Mouse (Mus musculus) heart, embryonic 13.5 days (tissue): Measurements from ENCODE around the gene Mmgt1. TPM values are rescaled to one million over a fixed set of nuclear protein-coding genes. Genes with fewer than 3 reads are reported as not detected.

ENCODE experiments used
- ATAC-seq: fragments of 200-750 bp; cut with Nextera tagmentation; 2 replicates; pipeline ENCODE4 v1.8.0; 2017; ENCODE audit warnings: moderate TSS enrichment; ENCODE audit not compliant: insufficient number of reproducible peaks, low FRiP score, low TSS enrichment; ENCODE audit errors: extremely low read depth
- H3K27ac ChIP-seq: fragments of 300-500 bp; sonication (generic); replicated peaks from 2 replicates; pipeline ENCODE4 v1.5.1; 2015; ENCODE audit warnings: moderate library complexity, mild to moderate bottlenecking, inconsistent platforms
- H3K27me3 ChIP-seq: fragments of 300-500 bp; sonication (generic); replicated peaks from 2 replicates; pipeline ENCODE4 v1.6.1; 2015; ENCODE audit warnings: mild to moderate bottlenecking, inconsistent platforms
- H3K36me3 ChIP-seq: fragments of 300-500 bp; sonication (generic); 2 replicates; pipeline ENCODE4 v1.6.1; 2015; ENCODE audit warnings: mild to moderate bottlenecking, inconsistent platforms
- H3K4me1 ChIP-seq: fragments of 300-500 bp; sonication (generic); 2 replicates; pipeline ENCODE4 v1.6.1; 2015; ENCODE audit warnings: inconsistent platforms
- H3K4me2 ChIP-seq: fragments of 300-500 bp; sonication (generic); 2 replicates; pipeline ENCODE4 v1.6.1; 2015; ENCODE audit warnings: inconsistent platforms, mild to moderate bottlenecking, moderate library complexity
- H3K4me3 ChIP-seq: fragments of 300-500 bp; sonication (generic); 2 replicates; pipeline ENCODE4 v1.5.1; 2015; ENCODE audit warnings: moderate library complexity, mild to moderate bottlenecking, inconsistent platforms
- H3K9ac ChIP-seq: fragments of 300-500 bp; sonication (generic); 2 replicates; pipeline ENCODE4 v1.6.1; 2015; ENCODE audit warnings: inconsistent platforms, mild to moderate bottlenecking, moderate library complexity
- H3K9me3 ChIP-seq: fragments of 300-500 bp; sonication (generic); 2 replicates; pipeline ENCODE4 v1.6.1; 2016; ENCODE audit warnings: inconsistent platforms
- WGBS: fragments of 180-500 bp; shearing (Covaris S2); methylation state at CpG from one replicate; pipeline ENCODE4 v1.1.7; 2015; ENCODE audit warnings: mixed read lengths; 5-methylcytosine and 5-hydroxymethylcytosine counted together
- microRNA-seq: library from miRNA; unstranded; fragments of <30 nt; microRNA quantifications from one replicate; pipeline ENCODE4, GENCODE M21; 2016
- polyA plus RNA-seq: library from polyadenylated mRNA; unstranded; fragments of >200 nt; fragmentation: Nextera tagmentation; extraction: Ambion mirVana; gene quantifications from 2 replicates; pipeline ENCODE4 v1.2.1, GENCODE M21; 2015

Gene Mmgt1
- polyA plus RNA-seq, 1 experiment from 2014 or later: 20.9 TPM

- H3K36me3 ChIP-seq: no peaks in the 10 kb centered on the region
- H3K4me2 ChIP-seq: no peak overlapping the region
- ATAC-seq: no peak
- no peaks in the 10 kb centered on the region for H3K27me3 ChIP-seq
- no peaks in the 10 kb centered on the region for H3K4me1 ChIP-seq
- WGBS: 16% methylated on average over 6 of the region's 6 CpGs
- no peak overlapping the region for H3K27ac ChIP-seq
- no peaks in the 10 kb centered on the region for H3K9me3 ChIP-seq
- no peak overlapping the region for H3K4me3 ChIP-seq
- H3K9ac ChIP-seq: no peak overlapping the region
Observed at GRCm38 (mm10) chrX:56572465-56572864, 25.4 kb downstream of the Mmgt1 start.

- no peak overlapping the region for H3K27ac ChIP-seq
- no peak overlapping the region for H3K4me3 ChIP-seq
- no peaks in the 10 kb centered on the region for H3K36me3 ChIP-seq
- H3K9me3 ChIP-seq: no peaks in the 10 kb centered on the region
- H3K27me3 ChIP-seq: no peaks in the 10 kb centered on the region
- H3K4me1 ChIP-seq: no peaks in the 10 kb centered on the region
- no peak overlapping the region for H3K9ac ChIP-seq
- H3K4me2 ChIP-seq: no peak overlapping the region
- 74% methylated on average over 3 of the region's 3 CpGs for WGBS
- ATAC-seq: no peak
Observed at GRCm38 (mm10) chrX:56553584-56553983, 44.3 kb downstream of the Mmgt1 start.

- Histone ChIP-seq H3K4me1 (no peaks in the 10 kb centered on the region), H3K4me3 (no peak within 1 kb of the TSS), H3K4me2 (no peak within 1 kb of the TSS), H3K27ac (no peak within 1 kb of the TSS), H3K27me3 (no peaks in the 10 kb centered on the region), H3K9me3 (no peaks in the 10 kb centered on the region), H3K36me3 (no peaks in the 10 kb centered on the region), H3K9ac (no peak within 1 kb of the TSS)
- WGBS: 82% methylated on average over 7 of the region's 7 CpGs
- ATAC-seq: no peak
Observed at GRCm38 (mm10) chrX:56549506-56549905, 48.4 kb downstream of the Mmgt1 start, which contains the start of gene Gm648. Gm648 (minus strand) TSS chrX:56549606.

GRCm38 (mm10) chrX:56537162-56537561 lies 60.7 kb downstream of the Mmgt1 start:
- Histone ChIP-seq H3K9ac (no peak overlapping the region), H3K4me3 (no peak overlapping the region), H3K4me1 (no peaks in the 10 kb centered on the region), H3K27me3 (no peaks in the 10 kb centered on the region), H3K9me3 (no peaks in the 10 kb centered on the region), H3K27ac (no peak overlapping the region), H3K36me3 (no peaks in the 10 kb centered on the region), H3K4me2 (no peak overlapping the region)
- no peak for ATAC-seq
- 53% methylated on average over 4 of the region's 4 CpGs for WGBS

Small RNA genes lying within 50 kb of the gene (microRNA-seq; reads per million reads assigned to microRNA genes)
- gene Mir5116: not detected

Other genes starting within 250 kb of the Mmgt1 start
- 2.8 and 3.2 TPM in 2 replicates for gene Smim10l2a, start 223.5 kb downstream of the Mmgt1 start, polyA plus RNA-seq
- 0.70 and 0.79 TPM in 2 replicates for gene Gm2174, start 150.1 kb downstream of the Mmgt1 start, polyA plus RNA-seq
- gene Ints6l, start 143.2 kb downstream of the Mmgt1 start, polyA plus RNA-seq: 15.0 and 15.3 TPM in 2 replicates
- gene Gm10477, start 73.3 kb downstream of the Mmgt1 start, polyA plus RNA-seq: not detected in 2 replicates
- not detected in 2 replicates for gene Gm648, start 48.5 kb downstream of the Mmgt1 start, polyA plus RNA-seq
- gene Slc9a6, start 11.7 kb upstream of the Mmgt1 start, polyA plus RNA-seq: 5.9 and 6.9 TPM in 2 replicates
- 156 and 174 TPM in 2 replicates for gene Fhl1, start 133.7 kb upstream of the Mmgt1 start, polyA plus RNA-seq
- 1.6 TPM in 2 replicates for gene Map7d3, start 224.3 kb upstream of the Mmgt1 start, polyA plus RNA-seq